Mouse (Mus musculus) gastrocnemius, adult 8-10 months (tissue): ENCODE data around the gene Cep68. TPM values are rescaled to one million over a fixed set of nuclear protein-coding genes. Genes with fewer than 3 reads are reported as not detected.
"Not testable (repeated sequence)": the region's sequence is repeated elsewhere in the genome, so short reads cannot be mapped to it uniquely, and the experiment has no call there.

Source experiments
- DNase-seq, 2 experiments: peaks; one replicate each; pipeline ENCODE4 v3.0.0; 2022; ENCODE audit warnings: low spot score in 2 of 2
- total RNA-seq, 4 experiments: library from RNA; stranded (reverse); gene quantifications; 2 replicates each; pipeline ENCODE4 v1.2.4; 2022

Cep68 gene
- total RNA-seq, 4 experiments from 2014 or later = 32.7 to 36.1 (median 33.8) TPM

GRCm38 (mm10) chr11:20242366-20243056 lies 6.7 kb downstream of the Cep68 start:
- DNase-seq = no peak

DNA sequence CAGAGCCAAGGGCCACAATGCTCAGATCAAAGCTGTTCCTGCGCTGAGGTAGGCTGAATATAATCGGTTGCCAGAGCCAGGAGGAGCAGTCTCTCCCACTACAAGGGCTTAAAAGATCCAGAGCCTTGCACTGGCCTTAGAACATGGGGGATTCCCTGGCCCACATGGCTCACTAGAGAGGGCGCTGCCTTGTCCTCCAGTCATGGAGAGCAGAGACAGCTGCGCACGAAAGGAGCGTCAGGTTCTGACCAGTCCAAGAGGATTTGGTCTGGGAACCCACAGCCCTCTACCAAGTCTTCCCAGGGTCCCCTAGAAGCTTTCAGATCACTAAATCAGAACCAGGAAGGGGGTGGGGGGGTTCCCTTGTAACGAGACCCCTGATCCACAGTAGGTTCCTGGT lies 7.9 kb downstream of the Cep68 start:
- DNase-seq = no peak

- DNase-seq = no peak
These were observed 8.9 kb downstream of the Cep68 start for GRCm38 (mm10) chr11:20240331-20240730.

DNA sequence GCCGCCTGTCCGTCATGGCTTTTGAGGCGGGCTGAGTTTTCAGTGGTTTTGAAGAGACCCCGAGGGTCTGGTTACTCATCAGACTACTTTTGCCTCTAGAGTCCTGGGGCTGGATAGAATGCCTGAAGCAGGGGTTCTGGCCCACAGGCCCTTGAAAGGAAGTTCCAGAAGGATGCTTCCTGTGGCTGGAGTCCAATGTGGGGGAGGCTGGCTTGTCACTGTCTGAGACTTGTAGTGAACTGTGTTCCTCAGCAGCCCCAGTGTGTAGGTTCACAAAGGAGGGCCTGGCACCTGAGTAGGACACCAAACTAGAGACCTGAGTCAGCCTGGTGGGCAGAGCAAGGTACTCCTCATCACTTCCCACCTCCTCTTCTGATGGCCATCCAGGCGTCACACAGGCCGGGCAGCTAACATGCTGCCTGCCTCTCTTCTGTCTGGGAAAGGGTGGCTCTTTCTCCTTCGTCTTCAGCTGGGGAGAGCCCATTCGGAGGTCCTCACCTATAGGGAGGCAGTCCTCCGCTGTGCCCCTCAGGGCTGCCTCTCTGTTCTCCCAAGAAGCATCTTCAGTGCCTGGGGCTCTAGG lies 9.9 kb downstream of the Cep68 start:
- no peak for DNase-seq

DNA sequence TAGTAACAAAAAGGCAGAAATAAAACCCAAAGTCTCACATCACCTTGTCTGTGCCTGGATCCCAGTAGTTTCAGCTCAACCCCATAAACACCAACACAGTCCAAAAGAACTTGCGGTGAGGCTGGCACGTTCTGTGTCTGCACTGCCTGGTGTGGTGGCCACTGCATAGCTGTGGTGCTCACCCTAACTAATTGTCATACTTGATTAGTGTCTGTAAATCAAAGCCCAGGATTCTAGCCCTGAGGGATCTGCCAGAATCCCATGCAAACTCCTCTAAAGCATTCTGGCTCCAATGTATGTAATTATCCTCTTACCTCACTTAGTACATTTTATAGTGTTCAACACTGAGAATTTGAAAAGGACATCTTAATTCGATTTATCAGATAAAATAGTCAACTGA lies 11.3 kb downstream of the Cep68 start:
- DNase-seq = no peak

- DNase-seq = no peak
These were observed 12.2 kb downstream of the Cep68 start for GRCm38 (mm10) chr11:20237018-20237417.

- DNase-seq = no peak
These were observed 15.0 kb downstream of the Cep68 start for GRCm38 (mm10) chr11:20234233-20234632.

DNA sequence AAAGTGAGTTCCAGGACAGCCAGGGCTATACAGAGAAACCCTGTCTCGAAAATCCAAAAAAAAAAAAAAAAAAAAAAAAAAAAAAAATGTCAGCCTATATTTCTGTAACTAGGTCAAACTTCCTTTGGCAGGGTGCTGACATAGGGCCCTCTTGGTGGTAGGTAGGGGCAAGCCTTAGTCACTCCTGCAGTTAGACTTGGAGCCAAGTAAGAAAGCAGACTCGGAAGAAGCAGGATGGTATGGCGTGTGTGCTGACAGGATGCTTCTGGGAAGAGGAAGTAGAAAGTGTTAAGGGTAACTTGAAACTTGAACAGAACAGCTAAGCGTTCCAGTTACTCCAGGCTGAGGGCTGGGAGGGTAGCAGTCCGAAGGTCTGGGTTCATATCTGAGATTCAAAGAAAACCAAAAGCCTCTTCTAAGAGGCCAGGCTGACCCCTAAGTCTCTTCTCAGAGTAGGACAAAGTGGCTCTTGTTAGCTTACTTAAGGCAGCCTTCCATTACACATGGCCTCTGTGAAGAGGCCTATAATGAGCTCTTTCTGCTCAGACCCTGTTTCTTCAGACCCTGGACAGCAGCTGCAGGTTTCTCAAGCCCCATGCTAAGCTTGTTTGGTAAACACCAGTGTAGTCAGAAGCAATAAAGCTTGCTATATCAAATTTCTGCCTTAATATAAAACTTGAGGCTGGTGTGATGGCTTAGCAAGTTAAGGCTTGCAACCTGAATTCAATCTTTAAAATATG lies 17.0 kb downstream of the Cep68 start:
- no peak for DNase-seq

DNA sequence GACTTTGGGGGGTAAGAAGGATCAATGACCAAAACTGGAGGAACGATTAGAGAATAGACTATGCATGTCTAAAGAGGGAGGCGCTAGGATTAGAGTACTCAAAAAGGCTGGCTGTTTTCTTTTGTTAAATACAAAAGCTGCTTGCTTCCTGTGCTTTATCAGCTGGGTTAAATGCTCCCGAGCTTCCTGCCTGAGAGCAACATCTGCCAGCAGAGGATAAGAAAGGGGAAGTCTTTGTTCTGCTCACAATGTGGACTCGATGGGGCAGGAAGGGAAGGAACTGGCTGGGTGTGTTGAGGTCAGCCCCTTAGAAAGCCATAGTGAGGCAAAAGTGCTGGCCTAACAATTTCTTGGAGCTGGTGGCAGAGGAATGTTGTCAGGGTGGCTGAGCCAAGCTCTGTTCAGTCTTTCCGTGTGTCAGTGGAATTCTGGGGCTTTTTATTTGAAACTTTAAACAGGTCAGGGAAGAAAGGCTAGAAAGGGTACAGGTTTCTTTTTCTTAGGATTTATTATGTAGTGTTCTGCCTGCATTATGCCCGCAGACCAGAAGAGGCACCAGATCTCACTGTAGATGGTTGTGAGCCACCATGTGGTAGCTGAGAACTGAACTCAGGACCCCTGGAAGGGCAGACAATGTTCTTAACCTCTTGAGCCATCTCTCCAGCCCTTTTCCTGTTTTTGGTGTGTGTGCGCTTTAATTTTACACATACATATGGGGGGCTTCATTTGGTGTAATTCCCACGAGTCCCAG lies 17.9 kb downstream of the Cep68 start:
- no peak for DNase-seq

GRCm38 (mm10) chr11:20230286-20230685 lies 18.9 kb downstream of the Cep68 start:
- no peak for DNase-seq

DNA sequence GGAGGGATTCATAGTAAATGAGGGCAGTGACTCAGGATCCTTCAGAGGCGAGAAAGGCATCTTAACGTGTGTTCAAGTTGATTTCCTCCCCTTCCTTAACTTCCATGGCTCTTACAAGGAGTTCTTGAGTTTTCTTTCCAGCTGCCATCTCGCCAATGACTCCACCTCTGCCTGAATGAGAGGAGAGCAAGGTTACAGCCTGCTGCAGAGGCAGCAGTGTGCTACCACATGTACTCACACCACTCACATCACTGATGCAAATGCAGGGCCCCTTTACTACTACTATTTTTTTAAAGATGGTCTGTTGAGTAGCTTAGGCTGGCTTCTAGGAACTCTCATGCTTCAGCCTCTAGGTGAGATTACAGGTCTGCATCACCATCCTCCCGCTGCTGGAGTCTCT lies 19.9 kb downstream of the Cep68 start:
- no peak for DNase-seq

GRCm38 (mm10) chr11:20228666-20229065 lies 20.6 kb downstream of the Cep68 start:
- DNase-seq = no peak

- no peak for DNase-seq
These were observed 23.3 kb downstream of the Cep68 start for GRCm38 (mm10) chr11:20225938-20226337.

DNA sequence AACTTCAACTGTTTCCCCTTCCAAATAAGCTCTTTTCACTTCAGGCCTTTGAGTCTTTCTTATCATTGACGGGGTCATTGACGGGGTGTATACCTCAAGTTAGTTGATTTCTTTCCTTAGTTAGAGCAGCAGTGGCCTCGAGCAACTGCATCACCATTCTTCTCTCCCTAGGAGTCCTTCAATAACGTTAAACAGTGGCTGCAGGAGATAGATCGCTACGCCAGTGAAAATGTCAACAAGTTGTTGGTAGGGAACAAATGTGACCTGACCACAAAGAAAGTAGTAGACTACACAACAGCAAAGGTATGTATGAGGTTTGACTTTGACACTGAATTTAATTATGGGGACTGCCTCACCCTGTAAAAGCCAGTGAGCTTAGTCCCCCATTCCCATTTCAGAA lies 25.0 kb downstream of the Cep68 start:
- no peak for DNase-seq

DNA sequence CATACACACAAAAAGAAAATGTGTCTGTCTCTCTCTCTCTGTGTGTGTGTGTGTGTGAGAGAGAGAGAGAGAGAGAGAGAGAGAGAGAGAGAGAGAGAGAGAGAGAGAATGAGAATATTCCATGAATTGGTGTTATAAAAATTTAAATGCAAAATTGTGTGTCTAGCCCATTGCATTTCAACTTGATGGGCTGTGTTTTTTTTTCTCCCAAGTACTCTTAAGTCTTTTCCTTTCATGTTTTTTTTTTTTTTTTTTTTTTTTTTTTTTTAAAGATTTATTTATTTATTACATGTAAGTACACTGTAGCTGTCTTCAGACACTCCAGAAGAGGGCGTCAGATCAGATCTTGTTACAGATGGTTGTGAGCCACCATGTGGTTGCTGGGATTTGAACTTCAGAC lies 27.6 kb downstream of the Cep68 start:
- not testable (repeated sequence) for DNase-seq

DNA sequence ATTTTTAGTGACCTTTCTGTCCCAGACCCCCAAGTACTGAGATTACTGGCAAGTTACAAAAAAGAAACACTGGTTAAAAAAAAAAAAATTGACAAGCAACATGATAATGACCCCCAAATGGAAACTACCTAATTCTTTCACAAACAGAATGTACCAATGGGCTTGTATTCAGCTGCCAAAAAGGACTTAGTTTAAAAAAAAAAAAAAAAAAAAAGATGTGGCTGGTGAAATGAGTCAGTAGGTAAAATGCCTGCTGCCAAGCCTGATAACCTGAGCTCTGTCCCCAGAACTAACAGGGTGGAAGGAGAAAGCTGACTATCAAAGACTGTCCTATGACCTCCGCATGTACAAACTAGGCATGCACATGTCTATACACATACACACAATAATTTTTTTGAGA lies 32.0 kb downstream of the Cep68 start:
- DNase-seq = no peak

GRCm38 (mm10) chr11:20216415-20216814 lies 32.8 kb downstream of the Cep68 start:
- no peak for DNase-seq

DNA sequence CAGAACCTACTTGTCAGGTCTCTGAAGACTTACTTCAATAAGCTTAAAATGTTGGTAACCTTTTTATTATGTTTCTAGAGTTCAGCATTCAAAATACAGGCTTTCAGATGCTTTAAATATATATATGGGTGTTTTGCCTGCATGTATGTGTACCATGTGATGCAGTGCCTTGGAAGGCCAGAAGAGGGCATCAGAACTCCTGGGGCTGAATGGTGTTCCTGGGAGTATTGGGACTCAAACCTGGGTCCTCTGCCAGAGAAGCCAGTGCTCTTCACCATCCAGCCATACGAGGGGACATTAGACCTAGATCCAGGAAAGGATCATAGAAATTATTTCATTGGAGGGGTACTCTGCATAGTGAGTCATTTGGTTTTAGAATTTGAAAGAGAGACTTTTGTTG lies 34.5 kb downstream of the Cep68 start:
- DNase-seq = no peak

- no peak for DNase-seq
These were observed 37.4 kb downstream of the Cep68 start for GRCm38 (mm10) chr11:20211838-20212237.

DNA sequence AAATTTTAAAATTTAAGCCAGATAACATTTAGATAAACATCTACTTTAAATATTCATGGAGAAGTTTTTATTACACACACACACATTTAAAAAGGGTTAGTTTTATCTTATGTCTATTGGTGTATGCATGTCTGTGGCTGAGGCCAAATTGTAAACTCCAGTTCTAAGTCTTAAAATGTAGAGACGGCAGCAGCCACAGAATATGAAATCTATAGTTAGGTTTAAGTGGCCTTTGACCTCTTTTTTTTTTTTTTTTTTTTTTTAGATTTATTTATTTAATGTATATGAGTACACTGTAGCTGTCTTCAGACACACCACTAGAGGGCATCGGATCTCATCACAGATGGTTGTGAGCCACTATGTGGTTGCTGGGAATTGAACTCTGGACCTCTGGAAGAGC lies 41.6 kb downstream of the Cep68 start:
- DNase-seq = no peak

GRCm38 (mm10) chr11:20206626-20207223 lies 42.5 kb downstream of the Cep68 start:
- DNase-seq = no peak

- no peak for DNase-seq
These were observed 43.7 kb downstream of the Cep68 start for GRCm38 (mm10) chr11:20205538-20205937.
